Mouse (Mus musculus) midbrain, embryonic 10.5 days (tissue): ENCODE data around the gene Rpl37a. TPM values are rescaled to one million over a fixed set of nuclear protein-coding genes. Genes with fewer than 3 reads are reported as not detected.

Experiments used
- DNase-seq: peaks from one replicate; pipeline ENCODE4 v3.0.0-alpha.2; 2017; ENCODE audit warnings: low spot score
- H3K27ac ChIP-seq: fragments of 300-500 bp; sonication (generic); replicated peaks from 2 replicates; pipeline ENCODE4 v1.5.1; 2016; ENCODE audit warnings: mild to moderate bottlenecking
- H3K27me3 ChIP-seq: fragments of 300-500 bp; sonication (generic); 2 replicates; pipeline ENCODE4 v1.6.1; 2016; ENCODE audit warnings: low read depth, mild to moderate bottlenecking; ENCODE audit not compliant: poor library complexity, severe bottlenecking
- H3K36me3 ChIP-seq: fragments of 300-500 bp; sonication (generic); 2 replicates; pipeline ENCODE4 v1.6.1; 2016; ENCODE audit warnings: mild to moderate bottlenecking, moderate library complexity
- H3K4me1 ChIP-seq: fragments of 300-500 bp; sonication (generic); 2 replicates; pipeline ENCODE4 v1.6.1; 2016
- H3K4me3 ChIP-seq: fragments of 300-500 bp; sonication (generic); 2 replicates; pipeline ENCODE4 v1.5.1; 2016; ENCODE audit warnings: mild to moderate bottlenecking, moderate library complexity
- H3K9me3 ChIP-seq: fragments of 300-500 bp; sonication (generic); replicated peaks from 2 replicates; pipeline ENCODE4 v1.6.1; 2016; ENCODE audit warnings: mild to moderate bottlenecking
- WGBS: fragments of 180-500 bp; shearing (Covaris S2); methylation state at CpG from one replicate; pipeline ENCODE4 v1.1.7; 2016; 5-methylcytosine and 5-hydroxymethylcytosine counted together
- polyA plus RNA-seq: library from polyadenylated mRNA; unstranded; fragments of >200 nt; fragmentation: Nextera tagmentation; extraction: Ambion mirVana; gene quantifications from 2 replicates; pipeline ENCODE4 v1.2.1, GENCODE M21; 2016

Rpl37a gene
- polyA plus RNA-seq, 1 experiment from 2014 or later: 1,429 TPM

- Histone ChIP-seq H3K27ac (no peak overlapping the region), H3K36me3 (no peaks in the 10 kb centered on the region), H3K4me3 (no peak overlapping the region), H3K4me1 (peaks cover under 1% of the 10 kb centered on the region), H3K9me3 (no peaks in the 10 kb centered on the region), H3K27me3 (no peaks in the 10 kb centered on the region)
- 87% methylated on average over 8 of the region's 8 CpGs for WGBS
- no peak for DNase-seq
Observed at GRCm38 (mm10) chr1:72744816-72745506, 33.9 kb downstream of the Rpl37a start.

DNA sequence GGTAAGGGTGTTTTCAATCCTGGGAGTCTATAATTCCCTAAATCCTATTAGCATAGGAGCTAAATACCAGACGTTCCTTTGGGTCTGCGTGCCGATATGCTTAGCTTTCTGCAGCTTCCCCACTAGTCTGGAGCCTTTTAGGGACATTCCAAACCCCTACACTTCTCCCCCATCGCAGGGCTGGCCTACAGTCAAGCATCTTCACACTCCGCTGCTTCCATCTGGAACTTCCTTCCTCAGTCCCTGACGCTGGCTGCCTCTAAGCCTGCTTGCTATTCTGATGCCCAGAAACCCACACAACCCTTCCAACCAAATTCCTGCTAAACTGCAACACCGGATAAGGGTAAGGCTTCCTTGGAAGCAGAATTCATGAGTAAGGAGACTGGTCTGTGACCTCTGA is 35.3 kb downstream of the Rpl37a start:
- no peak overlapping the region for H3K27ac ChIP-seq
- H3K4me1 ChIP-seq: no peaks in the 10 kb centered on the region
- 69% methylated on average over 7 of the region's 7 CpGs for WGBS
- no peak overlapping the region for H3K4me3 ChIP-seq
- no peaks in the 10 kb centered on the region for H3K27me3 ChIP-seq
- DNase-seq: no peak
- H3K9me3 ChIP-seq: no peaks in the 10 kb centered on the region
- no peaks in the 10 kb centered on the region for H3K36me3 ChIP-seq

DNA sequence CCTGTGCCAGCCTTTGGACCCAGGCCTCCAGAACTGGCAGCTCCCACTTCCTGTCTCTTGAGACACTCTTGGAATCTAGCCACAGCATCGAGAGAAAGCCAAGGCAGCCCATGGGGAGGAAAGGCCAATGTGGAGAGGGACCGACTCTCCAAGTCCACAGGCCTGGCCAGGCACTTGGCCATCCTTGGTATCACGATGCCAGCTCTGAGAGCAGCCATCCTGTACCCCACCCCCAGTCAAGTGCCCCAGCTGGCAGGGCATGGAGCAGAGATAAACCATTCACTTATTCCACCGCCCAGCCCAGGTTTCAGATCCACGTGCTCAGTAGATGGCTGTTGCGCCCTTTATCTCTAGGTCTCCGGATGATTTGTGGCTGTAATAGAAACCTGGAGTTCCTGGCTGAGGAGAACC is 40.3 kb downstream of the Rpl37a start:
- Histone ChIP-seq H3K4me3 (no peak overlapping the region), H3K36me3 (no peaks in the 10 kb centered on the region), H3K27ac (no peak overlapping the region), H3K9me3 (no peaks in the 10 kb centered on the region), H3K4me1 (peaks cover 10% of the 10 kb centered on the region; the same call in 1 of the 2 replicates), H3K27me3 (no peaks in the 10 kb centered on the region)
- DNase-seq: no peak
- WGBS: 90% methylated on average over 7 of the region's 7 CpGs

DNA sequence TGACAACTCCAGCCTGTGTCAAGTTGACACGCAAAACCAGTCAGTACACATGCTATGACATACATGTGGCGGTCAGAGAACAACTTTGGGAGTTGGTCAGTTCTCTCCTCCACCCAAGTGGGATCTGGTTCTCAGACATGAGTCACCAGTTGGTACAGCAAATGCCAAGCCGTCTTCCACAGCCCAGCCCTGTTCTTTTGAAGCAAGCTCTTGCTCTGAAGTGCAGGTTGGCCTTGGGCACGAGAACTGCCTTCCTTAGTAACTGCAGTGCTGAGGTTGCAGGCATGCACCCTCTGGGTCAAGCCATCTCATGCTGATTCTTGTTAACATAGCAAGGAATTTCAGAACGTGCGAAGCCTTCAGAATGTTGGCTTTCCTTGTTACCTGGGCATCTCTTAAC is 42.1 kb downstream of the Rpl37a start:
- Histone ChIP-seq H3K4me1 (peaks cover 10% of the 10 kb centered on the region; the same call in 1 of the 2 replicates), H3K27ac (no peak overlapping the region), H3K36me3 (no peaks in the 10 kb centered on the region), H3K4me3 (no peak overlapping the region), H3K9me3 (no peaks in the 10 kb centered on the region), H3K27me3 (no peaks in the 10 kb centered on the region)
- no peak for DNase-seq
- WGBS: 86% methylated on average over 6 of the region's 6 CpGs

DNA sequence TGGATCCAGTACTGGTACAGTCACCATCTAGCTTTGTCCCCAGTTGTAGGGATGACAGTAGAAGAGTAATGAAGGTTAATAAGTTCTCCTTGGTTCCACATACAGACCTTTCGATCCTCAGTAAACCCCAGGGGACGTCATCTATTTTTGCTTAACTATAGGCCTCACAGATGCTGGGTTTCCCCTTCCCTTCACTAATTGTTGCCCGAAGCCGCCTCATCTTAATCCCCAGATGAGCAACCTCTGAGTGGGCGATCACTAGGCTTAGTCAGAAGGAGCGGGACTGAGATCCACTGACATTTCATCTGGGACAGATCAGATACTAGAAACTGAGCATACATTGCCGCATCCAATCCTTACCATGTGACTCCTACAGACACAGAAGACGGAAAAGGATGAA is 44.1 kb downstream of the Rpl37a start:
- Histone ChIP-seq H3K36me3 (no peaks in the 10 kb centered on the region), H3K27ac (no peak overlapping the region), H3K9me3 (no peaks in the 10 kb centered on the region), H3K27me3 (no peaks in the 10 kb centered on the region), H3K4me3 (no peak overlapping the region), H3K4me1 (peaks cover 10% of the 10 kb centered on the region; the same call in 1 of the 2 replicates)
- no peak for DNase-seq
- 82% methylated on average over 8 of the region's 8 CpGs for WGBS

DNA sequence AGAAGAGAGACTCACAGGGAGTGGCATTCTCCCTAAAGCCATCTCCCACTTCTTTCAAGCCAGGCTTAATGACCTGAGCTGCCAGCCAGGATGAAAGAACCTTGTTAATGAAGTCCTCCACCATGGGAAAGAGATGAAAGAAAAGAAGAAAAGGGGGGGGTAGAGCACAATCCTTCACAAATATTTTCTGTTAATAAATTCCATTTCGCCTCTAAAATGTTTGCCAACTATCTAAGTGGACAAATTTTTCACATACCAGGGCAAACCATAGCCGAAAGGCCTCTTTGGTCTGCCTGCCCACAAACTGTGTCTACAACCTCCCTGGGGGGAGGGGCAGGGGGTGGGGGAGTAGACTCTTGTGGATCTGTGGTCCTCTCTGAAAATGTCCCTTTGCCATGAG is 44.7 kb downstream of the Rpl37a start:
- no peaks in the 10 kb centered on the region for H3K27me3 ChIP-seq
- no peaks in the 10 kb centered on the region for H3K36me3 ChIP-seq
- no peak overlapping the region for H3K27ac ChIP-seq
- no peaks in the 10 kb centered on the region for H3K9me3 ChIP-seq
- DNase-seq: no peak
- WGBS: 63% methylated on average over 2 of the region's 2 CpGs
- no peak overlapping the region for H3K4me3 ChIP-seq
- peaks cover 10% of the 10 kb centered on the region; the same call in 1 of the 2 replicates for H3K4me1 ChIP-seq

DNA sequence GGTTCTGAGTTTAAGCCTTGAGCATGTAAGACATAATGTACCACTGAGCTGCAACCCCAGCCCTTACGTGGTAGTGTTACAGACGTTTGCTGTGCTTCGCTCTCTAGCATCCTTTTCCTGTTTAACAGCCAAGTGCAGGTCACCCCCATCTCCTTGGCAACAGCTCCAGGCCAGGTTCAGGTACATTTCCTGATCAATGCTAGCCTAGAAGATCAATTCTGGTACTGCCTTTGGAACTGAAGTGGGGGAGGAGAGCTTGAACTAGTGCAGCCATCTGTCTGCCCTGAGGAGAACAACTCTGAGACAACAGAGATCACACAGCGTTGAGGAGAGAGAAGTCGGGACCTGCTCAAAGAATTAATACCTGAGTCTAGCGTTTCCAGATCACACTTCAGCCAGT is 48.7 kb downstream of the Rpl37a start:
- no peaks in the 10 kb centered on the region for H3K9me3 ChIP-seq
- H3K4me3 ChIP-seq: no peak overlapping the region
- H3K36me3 ChIP-seq: no peaks in the 10 kb centered on the region
- WGBS: 86% methylated on average over 6 of the region's 6 CpGs
- H3K27me3 ChIP-seq: no peaks in the 10 kb centered on the region
- peaks cover 18% of the 10 kb centered on the region for H3K4me1 ChIP-seq
- no peak overlapping the region for H3K27ac ChIP-seq
- DNase-seq: no peak

Other genes starting within 250 kb of the Rpl37a start
- 0.22 and 0.55 TPM in 2 replicates for gene March4, start 174.4 kb upstream of the Rpl37a start, polyA plus RNA-seq
- 28.5 and 32.8 TPM in 2 replicates for gene Smarcal1, start 128.0 kb upstream of the Rpl37a start, polyA plus RNA-seq
- not detected in 2 replicates for gene Ankar, start 10.7 kb upstream of the Rpl37a start, polyA plus RNA-seq
- gene Igfbp2, start 113.2 kb downstream of the Rpl37a start, polyA plus RNA-seq: 585 and 600 TPM in 2 replicates
- gene Igfbp5, start 163.6 kb downstream of the Rpl37a start, polyA plus RNA-seq: 48.2 and 49.9 TPM in 2 replicates